Comparison of ENCODE assay signal across 8 mouse cellular contexts in genomic region chr9:53247516-53247915, GRCm38 (mm10). TPM values are rescaled to one million over a fixed set of nuclear protein-coding genes. Genes with fewer than 3 reads are reported as not detected.
DNase-seq lines count a peak whose midpoint lies in the region; ATAC-seq and TF ChIP-seq lines count a peak whose summit lies in the region.

No protein-coding gene starts in this region.

- H3K27ac ChIP-seq in layer of hippocampus, adult 2 months: peak overlapping the region; percentile 78
- no peak overlapping the region for H3K27ac ChIP-seq in bone marrow macrophage, adult 2 months (ENCODE audit: insufficient read depth, low read depth, low read length)
- H3K27ac ChIP-seq in liver, embryonic 16.5 days (ENCODE audit: low read length): no peak overlapping the region

- H3K4me2 ChIP-seq in liver, embryonic 16.5 days (ENCODE audit: low read depth, low read length): peak overlapping the region; percentile 97

- no peaks in the 10 kb centered on the region for H3K27me3 ChIP-seq in liver, embryonic 16.5 days (ENCODE audit: control insufficient read depth, insufficient read depth, low read depth, low read length)

- peaks cover 6% of the 10 kb centered on the region for H3K4me1 ChIP-seq in bone marrow macrophage, adult 2 months (ENCODE audit: control insufficient read depth, insufficient read depth, low read length)
- H3K4me1 ChIP-seq in liver, embryonic 16.5 days (ENCODE audit: control insufficient read depth, low read depth, low read length): peaks cover 8% of the 10 kb centered on the region

- ATAC-seq in granulocyte monocyte progenitor cell, adult 5-6 weeks (replicated peaks; ENCODE audit: poor library complexity, severe bottlenecking): peak; percentile 57
- peak; percentile 20 for ATAC-seq in liver, embryonic 16.5 days (ENCODE audit: low read depth)

- no peak for TF ChIP-seq POLR2A in bone marrow macrophage, adult 2 months (IDR thresholded peaks at IDR 0.05; ENCODE audit: borderline replicate concordance, low read depth, low read length)

- no peaks in the 10 kb centered on the region for H3K36me3 ChIP-seq in liver, embryonic 16.5 days (ENCODE audit: control insufficient read depth, insufficient read depth)

- TF ChIP-seq CTCF in layer of hippocampus, adult 2 months (conservative IDR thresholded peaks at IDR 0.05): no peak
- TF ChIP-seq CTCF in bone marrow macrophage, adult 2 months (IDR thresholded peaks at IDR 0.05; ENCODE audit: low read depth, low read length): no peak

- WGBS in liver, embryonic 16.5 days (ENCODE audit: insufficient replicate concordance): under 1% methylated on average over 23 of the region's 23 CpGs

- peak overlapping the region; percentile 75 for H3K9ac ChIP-seq in liver, embryonic 16.5 days (ENCODE audit: low read depth, low read length)

- no peak for DNase-seq in layer of hippocampus, adult 2 months (ENCODE audit: low spot score in 2 of 2)
- no peak for DNase-seq in layer of hippocampus, postnatal 25 days (ENCODE audit: extremely low spot score in 1 of 2, low spot score in 1 of 2)
- DNase-seq in testis, postnatal 10 days (ENCODE audit: low spot score): peak; percentile 57
- no peak for DNase-seq in thymus, postnatal 0 days (ENCODE audit: low spot score)
- no peak for DNase-seq in urinary bladder, adult 2 months (ENCODE audit: low spot score)

- no peaks in the 10 kb centered on the region for H3K9me3 ChIP-seq in liver, embryonic 16.5 days (replicated peaks; ENCODE audit: control insufficient read depth, low read length)

- H3K4me3 ChIP-seq in layer of hippocampus, adult 2 months: peak overlapping the region; percentile 79
- H3K4me3 ChIP-seq in bone marrow macrophage, adult 2 months (ENCODE audit: insufficient read depth, low read length): peak overlapping the region; percentile 84
- H3K4me3 ChIP-seq in liver, embryonic 16.5 days (ENCODE audit: low read depth, low read length): peak overlapping the region; percentile 86

RNA-seq across cellular contexts. Expression of gene Ddx10, which starts 0.3 kb away (rescaled TPM):
- total RNA-seq in layer of hippocampus, adult 2 months (2021): 10 to 100 TPM; 20.1 to 21.6 TPM
- total RNA-seq in layer of hippocampus, postnatal 25 days (2021): 10 to 100 TPM; 19.3 to 20.0 TPM
- polyA plus RNA-seq in bone marrow macrophage, adult 2 months (2012; ENCODE audit: insufficient read depth, insufficient read length, missing spikeins): 14.5 and 15.4 TPM in 2 replicates
- total RNA-seq in granulocyte monocyte progenitor cell, adult 5-6 weeks (2014; fragmentation: Nextera tagmentation): 37.1 and 37.7 TPM in 2 replicates
- total RNA-seq in granulocyte monocyte progenitor cell, adult 5-6 weeks (2017): 70.1 and 77.2 TPM in 2 replicates
- 8.5 and 10.1 TPM in 2 replicates for polyA plus RNA-seq in liver, embryonic 16.5 days (2015; fragmentation: Nextera tagmentation; extraction: Ambion mirVana)
- 43.0 and 43.2 TPM in 2 replicates for polyA plus RNA-seq in thymus, postnatal 0 days (2015; fragmentation: Nextera tagmentation; extraction: Ambion mirVana)
- polyA plus RNA-seq in urinary bladder, adult 2 months (2012; rRNA removed): 11.6 and 12.1 TPM in 2 replicates

RNA-seq across cellular contexts. Expression of gene Exph5, which starts 54.0 kb away (rescaled TPM):
- 1 to 10 TPM; 3.7 to 4.0 TPM for total RNA-seq in layer of hippocampus, adult 2 months (2021)
- total RNA-seq in layer of hippocampus, postnatal 25 days (2021): 1 to 10 TPM; 3.3 to 3.8 TPM
- not detected in 2 replicates for polyA plus RNA-seq in bone marrow macrophage, adult 2 months (2012; ENCODE audit: insufficient read depth, insufficient read length, missing spikeins)
- not detected in 2 replicates for total RNA-seq in granulocyte monocyte progenitor cell, adult 5-6 weeks (2014; fragmentation: Nextera tagmentation)
- total RNA-seq in granulocyte monocyte progenitor cell, adult 5-6 weeks (2017): not detected in 2 replicates
- 0.50 and 0.51 TPM in 2 replicates for polyA plus RNA-seq in liver, embryonic 16.5 days (2015; fragmentation: Nextera tagmentation; extraction: Ambion mirVana)
- 0.46 and 0.49 TPM in 2 replicates for polyA plus RNA-seq in thymus, postnatal 0 days (2015; fragmentation: Nextera tagmentation; extraction: Ambion mirVana)
- 0.91 and 1.1 TPM in 2 replicates for polyA plus RNA-seq in urinary bladder, adult 2 months (2012; rRNA removed)
